In the genomic region with DNA sequence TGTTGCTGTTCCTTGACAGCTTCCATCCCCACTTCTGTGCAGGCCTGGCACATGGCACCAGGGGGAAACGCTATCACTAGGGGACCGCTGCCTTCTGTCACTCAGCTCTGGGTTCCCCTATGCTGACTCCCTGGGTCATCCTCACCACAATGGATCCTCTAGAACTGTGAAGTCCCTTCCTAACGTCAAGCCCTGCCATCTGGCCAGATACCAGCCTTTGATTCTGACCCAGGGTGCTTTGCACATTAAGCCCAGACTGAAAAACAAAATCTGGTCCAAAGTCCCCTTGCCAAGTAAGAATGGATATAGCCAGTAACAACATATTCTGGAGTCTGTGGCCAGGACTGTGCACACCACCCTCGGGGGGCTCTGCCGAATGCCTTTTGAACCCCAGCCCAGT, we compare ENCODE assay signal across 15 mouse cellular contexts.
DNase-seq lines count a peak whose midpoint lies in the region; ATAC-seq lines count a peak whose summit lies in the region.
"Had no signal": no experiment of that assay in that cellular context is flagged by ENCODE, and none has a peak within 500 bp of the region (broad histone marks: within the 10 kb centered on the region; RNA-seq: fewer than 3 reads in every experiment).

No protein-coding gene starts in this region.

- H3K4me3 ChIP-seq in heart, embryonic 14.5 days (ENCODE audit: control insufficient read depth in 1 of 2, insufficient read depth in 1 of 2, low read depth in 1 of 2, low read length in 2 of 2), result no peak overlapping the region
- H3K4me3 ChIP-seq: limb, embryonic 10.5 days; midbrain, embryonic 15.5 days; neural tube, embryonic 13.5 days had no signal

- no peak overlapping the region for H3K9ac ChIP-seq in heart, embryonic 14.5 days (ENCODE audit: low read length)
- H3K9ac ChIP-seq: liver, embryonic 14.5 days; midbrain, embryonic 15.5 days; neural tube, embryonic 13.5 days had no signal

- peak overlapping the region; percentile 86 to 93 for H3K27ac ChIP-seq in heart, embryonic 14.5 days (replicated peaks in 1 of 2; ENCODE audit: control insufficient read depth in 1 of 2, insufficient read depth in 1 of 2, low read depth in 2 of 2, low read length in 2 of 2)
- H3K27ac ChIP-seq: limb, embryonic 10.5 days; liver, embryonic 14.5 days; macrophage; neural tube, embryonic 13.5 days; stomach, postnatal 0 days had no signal

- intact Hi-C loops in heart, postnatal 25 days (cut with DNase I), result no loop called here

- no peak for ATAC-seq in heart, embryonic 14.5 days (ENCODE audit: insufficient number of reproducible peaks, insufficient read depth, low FRiP score, low read depth)
- ATAC-seq: midbrain, embryonic 15.5 days had no signal

- no peaks in the 10 kb centered on the region for H3K36me3 ChIP-seq in heart, embryonic 14.5 days (ENCODE audit: control insufficient read depth, insufficient read depth, low read length)
- H3K36me3 ChIP-seq: limb, embryonic 10.5 days; midbrain, embryonic 15.5 days; neural tube, embryonic 13.5 days had no signal

- H3K4me2 ChIP-seq in heart, embryonic 14.5 days (ENCODE audit: low read length), result no peak overlapping the region
- H3K4me2 ChIP-seq: midbrain, embryonic 15.5 days; neural tube, embryonic 13.5 days had no signal

- H3K27me3 ChIP-seq in heart, embryonic 14.5 days (ENCODE audit: control insufficient read depth, insufficient read depth, low read length), result peaks cover 5% of the 10 kb centered on the region; the same call in 1 of the 2 replicates
- H3K27me3 ChIP-seq: midbrain, embryonic 15.5 days; neural tube, embryonic 13.5 days had no signal

- peaks cover 46 to 55% of the 10 kb centered on the region in 2 experiments for H3K4me1 ChIP-seq in heart, embryonic 14.5 days (ENCODE audit: control insufficient read depth in 2 of 2, insufficient read depth in 2 of 2, low read length in 2 of 2)

- H3K9me3 ChIP-seq in heart, embryonic 14.5 days (ENCODE audit: control insufficient read depth, low read length), result no peaks in the 10 kb centered on the region
- H3K9me3 ChIP-seq: limb, embryonic 10.5 days; midbrain, embryonic 15.5 days; neural tube, embryonic 13.5 days had no signal

- WGBS in heart, embryonic 14.5 days, result 49% methylated on average over 5 of the region's 5 CpGs

- DNase-seq in heart, postnatal 25 days (ENCODE audit: low spot score), result no peak
- DNase-seq in right cerebral cortex, postnatal 4 days, result peak; percentile 29
- DNase-seq in right cerebral cortex, postnatal 25 days, result no peak
- DNase-seq in cerebellum, postnatal 25 days, result peak; percentile 56 to 57
- no peak for DNase-seq in adrenal gland, postnatal 14 days
- DNase-seq in kidney, postnatal 36 days, result no peak
- DNase-seq: kidney, adult 2 months; spleen, adult 18-20 months had no signal

Comparison
In these comparisons a context has a peak if more than half of its experiments do, and no peak if none do; other contexts are left out.
1. DNase-seq: peak in right cerebral cortex, postnatal 4 days (single experiment) and cerebellum, postnatal 25 days (2 of 2); none in heart, postnatal 25 days (single experiment), right cerebral cortex, postnatal 25 days (single experiment), adrenal gland, postnatal 14 days (single experiment) and kidney, postnatal 36 days (0 of 2).